Mouse (Mus musculus) spleen, embryonic (tissue): ENCODE results near the gene Tmprss7.

Experiments used
- CTCF ChIA-PET: fragments of 350-600 bp; sonication (Branson Sonifier 250); formaldehyde crosslinking; loops from one replicate; lab custom pipeline; 2022; lab: Charles Lee

The Tmprss7 gene

GRCm38 (mm10) chr16:45630347-45630960, 63.0 kb downstream of the Tmprss7 start:
- CTCF ChIA-PET = interaction anchor here (1.5 kb wide), 1 partner anchor 438 kb away, joined by 3 read pairs; no protein-coding TSS in a partner anchor

GRCm38 (mm10) chr16:45629497-45630105, 63.9 kb downstream of the Tmprss7 start:
- CTCF ChIA-PET = interaction anchor here (1.5 kb wide), 1 partner anchor 437 kb away, joined by 3 read pairs; no protein-coding TSS in a partner anchor

- CTCF ChIA-PET = no interaction called here
Measured at GRCm38 (mm10) chr16:45625342-45625741, 68.1 kb downstream of the Tmprss7 start.

GRCm38 (mm10) chr16:45624791-45625190, 68.7 kb downstream of the Tmprss7 start:
- CTCF ChIA-PET = interaction anchor here (0.7 kb wide), 1 partner anchor 626 kb away, joined by 6 read pairs; no protein-coding TSS in a partner anchor

- CTCF ChIA-PET = no interaction called here
Measured at GRCm38 (mm10) chr16:45623230-45623629, 70.2 kb downstream of the Tmprss7 start.

- CTCF ChIA-PET = no interaction called here
Measured at GRCm38 (mm10) chr16:45619751-45620375, 73.6 kb downstream of the Tmprss7 start.

- CTCF ChIA-PET = no interaction called here
Measured at GRCm38 (mm10) chr16:45615944-45616343, 77.5 kb downstream of the Tmprss7 start.

GRCm38 (mm10) chr16:45613247-45613646, 80.2 kb downstream of the Tmprss7 start:
- CTCF ChIA-PET = no interaction called here

- CTCF ChIA-PET = interaction anchor here (0.7 kb wide), 1 partner anchor 750 kb away, joined by 5 read pairs; no protein-coding TSS in a partner anchor
Measured at GRCm38 (mm10) chr16:45610267-45610666, 83.2 kb downstream of the Tmprss7 start, which contains the start of gene Gcsam. TSS of gene Gcsam (plus strand) at chr16:45610380.

- CTCF ChIA-PET = no interaction called here
Measured at GRCm38 (mm10) chr16:45609300-45609699, 84.2 kb downstream of the Tmprss7 start.

GRCm38 (mm10) chr16:45608481-45608954, 84.9 kb downstream of the Tmprss7 start:
- CTCF ChIA-PET = interaction anchor here (0.5 kb wide), 1 partner anchor 299 kb away, joined by 3 read pairs; no protein-coding TSS in a partner anchor
